Mouse (Mus musculus): ENCODE results near the gene Pglyrp2. TPM values are rescaled to one million over a fixed set of nuclear protein-coding genes. Genes with fewer than 3 reads are reported as not detected.

Gene Pglyrp2
- total RNA-seq, 2 experiments from 2014 or later = 0.29 TPM; not detected in 1

DNA sequence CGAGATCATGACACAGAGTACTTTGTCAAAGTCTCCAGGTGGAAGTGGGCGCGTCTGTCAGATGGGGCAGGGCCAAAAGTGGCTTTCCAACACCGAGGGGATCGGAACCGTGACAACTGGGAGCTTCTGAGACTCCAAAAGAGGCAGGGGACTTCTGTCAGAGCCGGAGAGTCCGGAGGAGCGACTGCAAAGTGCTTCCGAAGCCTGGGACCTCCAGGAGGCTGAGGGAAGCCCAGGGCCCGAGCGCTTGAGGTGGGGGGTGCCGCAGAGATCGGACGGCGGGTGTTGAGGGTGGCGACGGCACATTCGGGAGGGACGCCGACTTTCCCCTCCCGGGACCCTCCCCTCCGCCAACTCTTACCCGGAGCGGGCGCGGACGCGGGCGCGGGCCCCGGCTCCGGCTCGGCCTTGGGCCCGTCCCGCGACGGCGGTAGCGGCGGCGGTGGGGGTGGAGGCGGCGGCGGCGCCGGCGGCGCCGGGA lies 60.1 kb downstream of the Pglyrp2 start:
- peak in 1 of 2 experiments; percentile 27 for DNase-seq
- intact Hi-C loops (cut with DNase I) = loop anchor here (2.0 kb wide), 1 partner anchor 25 kb away; the partner anchor contains the start of gene Wiz

DNA sequence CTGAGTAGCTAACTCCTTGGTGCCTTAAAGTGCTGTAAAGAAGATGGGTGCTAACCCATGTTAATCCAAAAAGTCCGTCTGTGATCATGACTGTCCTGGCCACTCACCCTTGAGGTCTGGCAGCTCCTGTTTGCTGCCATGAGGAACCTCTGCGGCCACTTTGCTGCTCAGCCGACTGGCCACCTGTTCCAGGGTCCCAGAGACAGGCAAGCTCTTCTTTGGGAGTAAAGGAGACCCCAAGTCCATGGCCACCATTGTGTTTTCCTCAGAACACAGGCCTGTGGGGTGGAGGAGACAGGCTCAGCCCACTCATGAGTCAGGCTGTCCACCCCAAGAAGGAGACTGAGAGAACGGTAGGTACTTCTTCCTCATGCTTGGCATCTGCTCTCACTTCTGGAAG lies 61.3 kb downstream of the Pglyrp2 start:
- no peak for DNase-seq
- intact Hi-C loops (cut with DNase I) = no loop called here

Small RNA genes lying within 50 kb of the gene (microRNA-seq; reads per million reads assigned to microRNA genes)
- gene Gm22201 = 0 reads per million in 2 experiments

Other genes with a start within 250 kb of the Pglyrp2 start
- gene Ephx3, start 234.6 kb downstream of the Pglyrp2 start, total RNA-seq (2021) = under 1 TPM; 0.53 to 0.77 TPM
- 10 to 100 TPM; 75.4 to 77.0 TPM for gene Brd4, start 139.4 kb downstream of the Pglyrp2 start, total RNA-seq (2021)
- 10 to 100 TPM; 62.0 to 72.8 TPM for gene Akap8, start 102.9 kb downstream of the Pglyrp2 start, total RNA-seq (2021)
- gene Akap8l, start 73.6 kb downstream of the Pglyrp2 start, total RNA-seq (2021) = 10 to 100 TPM; 46.6 to 51.8 TPM
- gene Wiz, start 34.7 kb downstream of the Pglyrp2 start, total RNA-seq (2021) = 10 to 100 TPM; 29.5 to 30.7 TPM
- gene Rasal3, start 20.6 kb downstream of the Pglyrp2 start, total RNA-seq (2021) = 1 to 10 TPM in 1 of 2 experiments, under 1 TPM in 1; 0.55 to 1.3 TPM
- gene Cyp4f39, start 28.6 kb upstream of the Pglyrp2 start, total RNA-seq (2021) = under 1 TPM; 0.24 to 0.74 TPM
- 1 to 10 TPM; 6.4 to 6.8 TPM for gene Cyp4f17, start 81.9 kb upstream of the Pglyrp2 start, total RNA-seq (2021)
- gene Cyp4f16, start 112.4 kb upstream of the Pglyrp2 start, total RNA-seq (2021) = 10 to 100 TPM in 1 of 2 experiments, 1 to 10 TPM in 1; 8.3 to 12.2 TPM
- not detected for gene Cyp4f37, start 197.1 kb upstream of the Pglyrp2 start, total RNA-seq (2021)
- gene Cyp4f40, start 234.7 kb upstream of the Pglyrp2 start, total RNA-seq (2021) = not detected

Data from heart, postnatal 10 days (tissue).